Mouse (Mus musculus): ENCODE data around the gene Asb3. TPM values are rescaled to one million over a fixed set of nuclear protein-coding genes. Genes with fewer than 3 reads are reported as not detected.

Gene Asb3
- polyA plus RNA-seq, 1 experiment = 3.6 TPM

- Histone ChIP-seq H3K4me3 (ENCODE audit: insufficient read depth, low read depth, low read length) (peak overlapping the region; percentile 87), H3K4me1 (ENCODE audit: control insufficient read depth, insufficient read depth, low read length) (no peaks in the 10 kb centered on the region), H3K27ac (ENCODE audit: insufficient read depth, low read depth, low read length) (peak overlapping the region; percentile 49), H3K36me3 (ENCODE audit: control insufficient read depth, insufficient read depth, low read length) (peaks cover 5% of the 10 kb centered on the region), H3K27me3 (replicated peaks; ENCODE audit: control insufficient read depth, insufficient read depth, low read length) (no peaks in the 10 kb centered on the region)
- peak; percentile 48 for DNase-seq
- WGBS = 1% methylated on average over 25 of the region's 32 CpGs
- TF ChIP-seq POLR2A (IDR thresholded peaks at IDR 0.05; ENCODE audit: low read depth, low read length) = no peak
- TF ChIP-seq CTCF (conservative IDR thresholded peaks at IDR 0.05; ENCODE audit: insufficient read depth, insufficient read length, low read depth, low read length) = no peak
Observed at GRCm38 (mm10) chr11:30953469-30954154, 68.4 kb downstream of the Asb3 start.

DNA sequence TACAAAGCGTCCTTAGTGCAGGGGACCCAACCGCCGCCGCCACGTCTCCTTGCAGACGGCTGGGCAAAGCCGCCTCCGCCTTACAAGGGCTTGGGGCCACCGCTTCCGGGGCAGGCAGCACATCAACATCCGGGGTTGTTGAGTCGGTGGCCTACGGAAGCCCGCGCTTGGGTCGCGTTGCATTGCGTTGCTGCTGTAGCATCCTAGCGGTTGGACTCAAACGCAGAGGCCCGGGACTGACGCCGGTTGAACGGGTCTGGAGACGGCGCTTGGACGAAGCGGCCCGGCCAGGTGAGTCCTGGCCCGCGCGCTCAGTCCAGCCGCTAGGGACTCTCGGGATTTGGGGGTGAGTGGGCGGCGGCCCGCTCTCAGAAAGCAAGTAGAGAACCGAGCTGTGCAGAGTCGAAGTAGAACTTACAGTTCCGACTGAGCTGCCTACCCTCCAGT lies 69.1 kb downstream of the Asb3 start, which contains the start of gene Erlec1:
Gene Erlec1, minus strand, starts transcription at position 57 of the 447 bp plus-strand sequence.
- WGBS = under 1% methylated on average over 40 of the region's 40 CpGs

DNA sequence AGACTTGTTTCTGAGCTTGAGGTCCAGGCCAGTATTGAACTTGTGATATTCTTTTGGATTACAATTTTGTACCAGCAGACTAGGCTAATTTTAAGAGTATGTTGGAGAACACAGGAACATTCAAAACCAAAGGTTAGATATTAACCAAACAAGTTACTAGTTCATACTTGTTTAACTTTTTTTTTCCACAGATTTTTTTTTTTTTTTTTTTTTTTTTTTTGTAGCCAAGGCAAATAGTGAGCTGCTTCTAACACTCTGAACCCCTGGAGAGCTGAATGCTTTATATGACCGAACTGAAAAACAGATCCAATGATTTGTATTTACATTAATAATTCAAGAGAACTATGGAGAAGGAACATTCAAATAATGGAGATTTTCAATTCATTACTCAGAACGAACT lies 100.0 kb downstream of the Asb3 start:
- Histone ChIP-seq H3K36me3 (ENCODE audit: control insufficient read depth, insufficient read depth, low read length) (no peaks in the 10 kb centered on the region), H3K27me3 (replicated peaks; ENCODE audit: control insufficient read depth, insufficient read depth, low read length) (no peaks in the 10 kb centered on the region), H3K4me1 (ENCODE audit: control insufficient read depth, insufficient read depth, low read length) (peaks cover 7% of the 10 kb centered on the region; the same call in 1 of the 2 replicates), H3K4me3 (ENCODE audit: insufficient read depth, low read depth, low read length) (peak overlapping the region; percentile 19; the same call in 1 of the 2 replicates), H3K27ac (ENCODE audit: insufficient read depth, low read depth, low read length) (no peak overlapping the region)
- no peak for TF ChIP-seq POLR2A (IDR thresholded peaks at IDR 0.05; ENCODE audit: low read depth, low read length)
- no peak for TF ChIP-seq CTCF (conservative IDR thresholded peaks at IDR 0.05; ENCODE audit: insufficient read depth, insufficient read length, low read depth, low read length)
- 18% methylated on average over 2 of the region's 2 CpGs for WGBS
- peak; percentile 24 for DNase-seq

More for the DNA sequence above, 69.1 kb downstream of the Asb3 start, which contains the start of gene Erlec1:
- H3K4me3 ChIP-seq (ENCODE audit: insufficient read depth, low read depth, low read length) = peak within 1 kb of the TSS; percentile 87
- TF ChIP-seq CTCF (conservative IDR thresholded peaks at IDR 0.05; ENCODE audit: insufficient read depth, insufficient read length, low read depth, low read length) (no peak), POLR2A (IDR thresholded peaks at IDR 0.05; ENCODE audit: low read depth, low read length) (peak; percentile 13)
- H3K27ac ChIP-seq (ENCODE audit: insufficient read depth, low read depth, low read length) = peak within 1 kb of the TSS; percentile 49
- peak; percentile 91 for DNase-seq
- H3K36me3 ChIP-seq (ENCODE audit: control insufficient read depth, insufficient read depth, low read length) = peaks cover 5% of the 10 kb centered on the region
- no peaks in the 10 kb centered on the region for H3K27me3 ChIP-seq (replicated peaks; ENCODE audit: control insufficient read depth, insufficient read depth, low read length)
- no peaks in the 10 kb centered on the region for H3K4me1 ChIP-seq (ENCODE audit: control insufficient read depth, insufficient read depth, low read length)

GRCm38 (mm10) chr11:30985877-30986624 lies 100.8 kb downstream of the Asb3 start, which contains the start of gene Chac2:
Chac2 (minus strand) TSS chr11:30986350.
- under 1% methylated on average over 22 of the region's 22 CpGs for WGBS
- peaks cover 7% of the 10 kb centered on the region; the same call in 1 of the 2 replicates for H3K4me1 ChIP-seq (ENCODE audit: control insufficient read depth, insufficient read depth, low read length)
- peak; percentile 96 for DNase-seq

DNA sequence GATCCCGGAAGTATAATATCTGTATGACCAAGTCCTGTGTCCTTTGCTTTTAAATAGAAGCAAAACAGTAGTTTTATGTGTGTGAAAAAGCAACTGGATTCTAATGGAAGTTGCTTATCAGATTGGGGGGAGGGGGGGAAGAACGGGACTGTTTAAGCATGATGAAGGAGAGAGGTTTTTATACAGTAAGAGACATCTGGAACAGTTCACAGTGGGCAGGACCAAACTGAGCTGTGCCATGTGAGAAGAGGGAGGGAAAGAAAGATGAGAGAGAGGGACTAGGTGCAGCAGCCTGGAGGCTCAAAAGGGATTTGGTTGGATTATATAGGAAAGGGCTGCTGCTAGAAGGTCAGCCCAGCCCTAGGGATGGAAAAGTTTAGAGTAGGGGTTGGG lies 101.4 kb downstream of the Asb3 start:
- no peak for TF ChIP-seq CTCF (conservative IDR thresholded peaks at IDR 0.05; ENCODE audit: insufficient read depth, insufficient read length, low read depth, low read length)
- no peak for TF ChIP-seq POLR2A (IDR thresholded peaks at IDR 0.05; ENCODE audit: low read depth, low read length)
- Histone ChIP-seq H3K36me3 (ENCODE audit: control insufficient read depth, insufficient read depth, low read length) (no peaks in the 10 kb centered on the region), H3K4me1 (ENCODE audit: control insufficient read depth, insufficient read depth, low read length) (peaks cover 7% of the 10 kb centered on the region; the same call in 1 of the 2 replicates), H3K4me3 (ENCODE audit: insufficient read depth, low read depth, low read length) (peak overlapping the region; percentile 93), H3K27ac (ENCODE audit: insufficient read depth, low read depth, low read length) (peak overlapping the region; percentile 1), H3K27me3 (replicated peaks; ENCODE audit: control insufficient read depth, insufficient read depth, low read length) (no peaks in the 10 kb centered on the region)
- no peak for DNase-seq
- WGBS = 0% methylated on average over 2 of the region's 2 CpGs

More at GRCm38 (mm10) chr11:30985877-30986624, 100.8 kb downstream of the Asb3 start, which contains the start of gene Chac2:
- Histone ChIP-seq H3K27me3 (replicated peaks; ENCODE audit: control insufficient read depth, insufficient read depth, low read length) (no peaks in the 10 kb centered on the region), H3K36me3 (ENCODE audit: control insufficient read depth, insufficient read depth, low read length) (no peaks in the 10 kb centered on the region), H3K27ac (ENCODE audit: insufficient read depth, low read depth, low read length) (peak within 1 kb of the TSS; percentile 98), H3K4me3 (ENCODE audit: insufficient read depth, low read depth, low read length) (peak within 1 kb of the TSS; percentile 93)
- no peak for TF ChIP-seq CTCF (conservative IDR thresholded peaks at IDR 0.05; ENCODE audit: insufficient read depth, insufficient read length, low read depth, low read length)
- peak; percentile 38 for TF ChIP-seq POLR2A (IDR thresholded peaks at IDR 0.05; ENCODE audit: low read depth, low read length)

- WGBS = 75% methylated on average over 3 of the region's 3 CpGs
- no peak overlapping the region for H3K4me3 ChIP-seq (ENCODE audit: insufficient read depth, low read depth, low read length)
- H3K27me3 ChIP-seq (replicated peaks; ENCODE audit: control insufficient read depth, insufficient read depth, low read length) = no peaks in the 10 kb centered on the region
- no peaks in the 10 kb centered on the region for H3K36me3 ChIP-seq (ENCODE audit: control insufficient read depth, insufficient read depth, low read length)
- no peaks in the 10 kb centered on the region for H3K4me1 ChIP-seq (ENCODE audit: control insufficient read depth, insufficient read depth, low read length)
- H3K27ac ChIP-seq (ENCODE audit: insufficient read depth, low read depth, low read length) = no peak overlapping the region
- TF ChIP-seq POLR2A (IDR thresholded peaks at IDR 0.05; ENCODE audit: low read depth, low read length) = no peak
- no peak for DNase-seq
Observed at GRCm38 (mm10) chr11:30996670-30997069, 111.5 kb downstream of the Asb3 start.

DNA sequence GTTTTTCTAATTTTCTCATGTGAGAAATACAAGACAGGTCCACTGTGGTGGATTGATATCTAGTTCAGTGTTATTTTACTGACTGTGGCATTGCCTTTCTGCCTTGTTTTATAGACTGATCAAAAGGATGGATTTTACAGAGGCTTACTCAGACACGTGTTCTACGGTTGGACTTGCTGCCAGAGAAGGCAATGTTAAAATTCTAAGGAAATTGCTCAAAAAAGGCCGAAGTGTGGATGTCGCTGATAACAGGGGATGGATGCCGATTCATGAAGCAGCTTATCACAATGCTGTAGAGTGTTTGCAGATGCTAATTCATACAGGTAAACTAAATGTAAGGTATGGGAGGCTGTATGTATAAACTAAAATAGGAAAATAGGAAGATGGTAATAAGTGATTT lies 113.0 kb downstream of the Asb3 start:
- Histone ChIP-seq H3K4me3 (ENCODE audit: insufficient read depth, low read depth, low read length) (no peak overlapping the region), H3K36me3 (ENCODE audit: control insufficient read depth, insufficient read depth, low read length) (no peaks in the 10 kb centered on the region), H3K27me3 (replicated peaks; ENCODE audit: control insufficient read depth, insufficient read depth, low read length) (no peaks in the 10 kb centered on the region), H3K27ac (ENCODE audit: insufficient read depth, low read depth, low read length) (no peak overlapping the region), H3K4me1 (ENCODE audit: control insufficient read depth, insufficient read depth, low read length) (no peaks in the 10 kb centered on the region; the same call in 1 of the 2 replicates)
- no peak for DNase-seq
- TF ChIP-seq CTCF (conservative IDR thresholded peaks at IDR 0.05; ENCODE audit: insufficient read depth, insufficient read length, low read depth, low read length) = no peak
- TF ChIP-seq POLR2A (IDR thresholded peaks at IDR 0.05; ENCODE audit: low read depth, low read length) = no peak
- 92% methylated on average over 5 of the region's 5 CpGs for WGBS
